Mouse (Mus musculus): ENCODE results near the gene Tbc1d2.

DNA sequence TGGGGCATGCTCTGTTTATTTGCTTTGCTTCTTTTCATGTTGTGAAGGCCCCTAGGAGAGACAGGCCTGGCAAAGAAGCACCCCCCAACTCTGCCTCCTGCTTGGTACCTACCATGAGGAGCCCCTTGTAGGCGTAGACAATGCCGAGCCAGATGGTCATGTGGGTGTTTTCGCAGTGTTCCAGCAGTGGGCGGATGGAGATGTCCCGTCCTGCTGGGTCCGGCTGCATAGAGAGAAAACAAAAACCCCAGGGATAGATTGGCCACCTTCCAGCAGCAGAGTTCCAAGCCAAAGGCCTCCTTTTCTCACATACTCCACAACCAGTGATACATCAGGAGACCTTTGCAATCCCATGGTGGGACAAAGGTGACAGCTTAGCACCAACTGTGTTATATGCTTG lies 34.2 kb upstream of the Tbc1d2 start:
- TF ChIP-seq CTCF (IDR thresholded peaks at IDR 0.05; ENCODE audit: low read depth, low read length) (no peak), POLR2A (IDR thresholded peaks at IDR 0.05; ENCODE audit: borderline replicate concordance, low read depth, low read length) (no peak)
